Mouse (Mus musculus) liver, embryonic 12.5 days (tissue): ENCODE results near the gene Prkcz. TPM values are rescaled to one million over a fixed set of nuclear protein-coding genes. Genes with fewer than 3 reads are reported as not detected.
"Not testable (repeated sequence)": the region's sequence is repeated elsewhere in the genome, so short reads cannot be mapped to it uniquely, and the experiment has no call there.

Experiments used
- ATAC-seq: fragments of 200-750 bp; cut with Nextera tagmentation; 2 replicates; pipeline ENCODE4 v1.8.0; 2017; ENCODE audit warnings: moderate number of reproducible peaks, mild to moderate bottlenecking, moderate library complexity
- H3K27ac ChIP-seq: fragments of 300-500 bp; sonication (generic); 2 replicates; pipeline ENCODE4 v1.5.1; 2016; ENCODE audit warnings: mild to moderate bottlenecking
- H3K27me3 ChIP-seq: fragments of 300-500 bp; sonication (generic); replicated peaks from 2 replicates; pipeline ENCODE4 v1.6.1; 2016; ENCODE audit warnings: mild to moderate bottlenecking, moderate library complexity
- H3K36me3 ChIP-seq: fragments of 300-500 bp; sonication (generic); 2 replicates; pipeline ENCODE4 v1.6.1; 2016; ENCODE audit warnings: mild to moderate bottlenecking, moderate library complexity
- H3K4me1 ChIP-seq: fragments of 300-500 bp; sonication (generic); 2 replicates; pipeline ENCODE4 v1.6.1; 2016
- H3K4me2 ChIP-seq: fragments of 300-500 bp; sonication (generic); 2 replicates; pipeline ENCODE4 v1.6.1; 2016; ENCODE audit warnings: mild to moderate bottlenecking, moderate library complexity
- H3K4me3 ChIP-seq: fragments of 300-500 bp; sonication (generic); 2 replicates; pipeline ENCODE4 v1.5.1; 2016; ENCODE audit warnings: mild to moderate bottlenecking, moderate library complexity
- H3K9ac ChIP-seq: fragments of 300-500 bp; sonication (generic); 2 replicates; pipeline ENCODE4 v1.6.1; 2016; ENCODE audit warnings: mild to moderate bottlenecking, moderate library complexity
- H3K9me3 ChIP-seq: fragments of 300-500 bp; sonication (generic); replicated peaks from 2 replicates; pipeline ENCODE4 v1.6.1; 2016; ENCODE audit warnings: mild to moderate bottlenecking, moderate library complexity
- WGBS: fragments of 180-500 bp; shearing (Covaris S2); methylation state at CpG from one replicate; pipeline ENCODE4 v1.1.7; 2016; ENCODE audit not compliant: insufficient replicate concordance; 5-methylcytosine and 5-hydroxymethylcytosine counted together
- polyA plus RNA-seq: library from polyadenylated mRNA; unstranded; fragments of >200 nt; fragmentation: Nextera tagmentation; extraction: Ambion mirVana; gene quantifications from 2 replicates; pipeline ENCODE4 v1.2.1, GENCODE M21; 2016

The Prkcz gene
- polyA plus RNA-seq, 1 experiment from 2014 or later = 4.2 TPM

- H3K9ac ChIP-seq, H3K4me2 ChIP-seq, ATAC-seq, H3K9me3 ChIP-seq, H3K4me3 ChIP-seq, H3K36me3 ChIP-seq, H3K27ac ChIP-seq, H3K27me3 ChIP-seq: not testable (repeated sequence)
- H3K4me1 ChIP-seq = peaks cover 44% of the 10 kb centered on the region
- 84% methylated on average over 3 of the region's 3 CpGs for WGBS
Measured at GRCm38 (mm10) chr4:155248054-155248453, 113.1 kb downstream of the Prkcz start.

- peaks cover 4% of the 10 kb centered on the region; the same call in 1 of the 2 replicates for H3K27me3 ChIP-seq
- no peak overlapping the region for H3K27ac ChIP-seq
- no peak for ATAC-seq
- no peak overlapping the region for H3K9ac ChIP-seq
- no peak overlapping the region for H3K4me3 ChIP-seq
- WGBS = 78% methylated on average over 12 of the region's 12 CpGs
- no peaks in the 10 kb centered on the region for H3K9me3 ChIP-seq
- no peaks in the 10 kb centered on the region for H3K36me3 ChIP-seq
- H3K4me2 ChIP-seq = no peak overlapping the region
- peaks cover 42% of the 10 kb centered on the region for H3K4me1 ChIP-seq
Measured at GRCm38 (mm10) chr4:155246691-155247105, 114.5 kb downstream of the Prkcz start.

GRCm38 (mm10) chr4:155245770-155246492, 115.2 kb downstream of the Prkcz start:
- Histone ChIP-seq H3K4me2 (no peak overlapping the region), H3K9ac (no peak overlapping the region), H3K9me3 (no peaks in the 10 kb centered on the region), H3K36me3 (no peaks in the 10 kb centered on the region), H3K27me3 (peaks cover 5% of the 10 kb centered on the region; the same call in 1 of the 2 replicates), H3K4me3 (no peak overlapping the region), H3K27ac (no peak overlapping the region), H3K4me1 (peaks cover 34% of the 10 kb centered on the region)
- 48% methylated on average over 6 of the region's 6 CpGs for WGBS
- ATAC-seq = no peak

GRCm38 (mm10) chr4:155243233-155243632, 117.9 kb downstream of the Prkcz start:
- ATAC-seq = no peak

GRCm38 (mm10) chr4:155242292-155242691, 118.9 kb downstream of the Prkcz start:
- peaks cover 18% of the 10 kb centered on the region for H3K4me1 ChIP-seq
- no peaks in the 10 kb centered on the region for H3K9me3 ChIP-seq
- WGBS = 77% methylated on average over 5 of the region's 5 CpGs
- H3K27ac ChIP-seq = no peak overlapping the region
- peaks cover 5% of the 10 kb centered on the region; the same call in 1 of the 2 replicates for H3K27me3 ChIP-seq
- H3K36me3 ChIP-seq = no peaks in the 10 kb centered on the region
- H3K4me2 ChIP-seq = no peak overlapping the region
- H3K9ac ChIP-seq = no peak overlapping the region
- H3K4me3 ChIP-seq = no peak overlapping the region
- no peak for ATAC-seq

More at GRCm38 (mm10) chr4:155243233-155243632, 117.9 kb downstream of the Prkcz start:
- no peak overlapping the region for H3K4me3 ChIP-seq
- no peaks in the 10 kb centered on the region for H3K9me3 ChIP-seq
- H3K27ac ChIP-seq = no peak overlapping the region
- peaks cover 5% of the 10 kb centered on the region; the same call in 1 of the 2 replicates for H3K27me3 ChIP-seq
- peaks cover 12% of the 10 kb centered on the region; the same call in 1 of the 2 replicates for H3K4me1 ChIP-seq
- H3K36me3 ChIP-seq = no peaks in the 10 kb centered on the region
- no peak overlapping the region for H3K4me2 ChIP-seq
- H3K9ac ChIP-seq = no peak overlapping the region
- 59% methylated on average over 12 of the region's 12 CpGs for WGBS

- Histone ChIP-seq H3K27me3 (peaks cover 5% of the 10 kb centered on the region; the same call in 1 of the 2 replicates), H3K27ac (no peak overlapping the region), H3K4me2 (no peak overlapping the region), H3K36me3 (no peaks in the 10 kb centered on the region), H3K4me1 (peaks cover 21% of the 10 kb centered on the region), H3K4me3 (no peak overlapping the region), H3K9me3 (no peaks in the 10 kb centered on the region), H3K9ac (no peak overlapping the region)
- 69% methylated on average over 9 of the region's 9 CpGs for WGBS
- ATAC-seq = no peak
Measured at GRCm38 (mm10) chr4:155241789-155242188, 119.4 kb downstream of the Prkcz start.

- H3K4me1 ChIP-seq = peaks cover 30% of the 10 kb centered on the region
- H3K27me3 ChIP-seq = peaks cover 9% of the 10 kb centered on the region; the same call in 1 of the 2 replicates
- H3K27ac ChIP-seq = no peak overlapping the region
- no peaks in the 10 kb centered on the region for H3K36me3 ChIP-seq
- H3K4me2 ChIP-seq = no peak overlapping the region
- no peak for ATAC-seq
- no peaks in the 10 kb centered on the region for H3K9me3 ChIP-seq
- 46% methylated on average over 6 of the region's 6 CpGs for WGBS
- no peak overlapping the region for H3K9ac ChIP-seq
- H3K4me3 ChIP-seq = no peak overlapping the region
Measured at GRCm38 (mm10) chr4:155239494-155239893, 121.7 kb downstream of the Prkcz start.

GRCm38 (mm10) chr4:155238276-155238675, 122.9 kb downstream of the Prkcz start:
- Histone ChIP-seq H3K36me3 (no peaks in the 10 kb centered on the region), H3K4me3 (no peak overlapping the region), H3K27me3 (peaks cover 9% of the 10 kb centered on the region), H3K9ac (no peak overlapping the region), H3K4me2 (no peak overlapping the region), H3K9me3 (no peaks in the 10 kb centered on the region), H3K4me1 (peaks cover 42% of the 10 kb centered on the region), H3K27ac (no peak overlapping the region)
- ATAC-seq = no peak
- 72% methylated on average over 5 of the region's 5 CpGs for WGBS

- peaks cover 7% of the 10 kb centered on the region for H3K27me3 ChIP-seq
- no peak overlapping the region for H3K4me2 ChIP-seq
- H3K9ac ChIP-seq = no peak overlapping the region
- no peaks in the 10 kb centered on the region for H3K36me3 ChIP-seq
- 49% methylated on average over 12 of the region's 12 CpGs for WGBS
- H3K9me3 ChIP-seq = no peaks in the 10 kb centered on the region
- no peak overlapping the region for H3K27ac ChIP-seq
- no peak overlapping the region for H3K4me3 ChIP-seq
- H3K4me1 ChIP-seq = peaks cover 44% of the 10 kb centered on the region
- no peak for ATAC-seq
Measured at GRCm38 (mm10) chr4:155236737-155237385, 124.3 kb downstream of the Prkcz start.

GRCm38 (mm10) chr4:155235311-155236119, 125.6 kb downstream of the Prkcz start:
- no peak overlapping the region for H3K4me3 ChIP-seq
- 12% methylated on average over 18 of the region's 18 CpGs for WGBS
- H3K4me2 ChIP-seq = peak overlapping the region; percentile 45
- no peaks in the 10 kb centered on the region for H3K36me3 ChIP-seq
- H3K9me3 ChIP-seq = no peaks in the 10 kb centered on the region
- peaks cover 44% of the 10 kb centered on the region for H3K4me1 ChIP-seq
- ATAC-seq = peak; percentile 48
- H3K27me3 ChIP-seq = peaks cover 4% of the 10 kb centered on the region; the same call in 1 of the 2 replicates
- no peak overlapping the region; the same call in 1 of the 2 replicates for H3K9ac ChIP-seq
- peak overlapping the region; percentile 83 for H3K27ac ChIP-seq

- WGBS = 20% methylated on average over 8 of the region's 8 CpGs
- H3K9ac ChIP-seq = no peak overlapping the region
- 0 out of 2 replicates have a peak, but pooled peaks have one; percentile 2 for ATAC-seq
Measured at GRCm38 (mm10) chr4:155234371-155235310, 126.5 kb downstream of the Prkcz start.

More at GRCm38 (mm10) chr4:155234371-155235310, 126.5 kb downstream of the Prkcz start:
- H3K36me3 ChIP-seq = no peaks in the 10 kb centered on the region
- peaks cover 44% of the 10 kb centered on the region for H3K4me1 ChIP-seq
- peak overlapping the region; percentile 45 for H3K4me2 ChIP-seq
- no peak overlapping the region for H3K4me3 ChIP-seq
- no peaks in the 10 kb centered on the region for H3K9me3 ChIP-seq
- peak overlapping the region; percentile 83 for H3K27ac ChIP-seq
- H3K27me3 ChIP-seq = peaks cover 4% of the 10 kb centered on the region; the same call in 1 of the 2 replicates
